Mouse (Mus musculus): ENCODE data around the gene Coro1a. TPM values are rescaled to one million over a fixed set of nuclear protein-coding genes. Genes with fewer than 3 reads are reported as not detected.

Gene Coro1a
- polyA plus RNA-seq, 1 experiment = 668 TPM

DNA sequence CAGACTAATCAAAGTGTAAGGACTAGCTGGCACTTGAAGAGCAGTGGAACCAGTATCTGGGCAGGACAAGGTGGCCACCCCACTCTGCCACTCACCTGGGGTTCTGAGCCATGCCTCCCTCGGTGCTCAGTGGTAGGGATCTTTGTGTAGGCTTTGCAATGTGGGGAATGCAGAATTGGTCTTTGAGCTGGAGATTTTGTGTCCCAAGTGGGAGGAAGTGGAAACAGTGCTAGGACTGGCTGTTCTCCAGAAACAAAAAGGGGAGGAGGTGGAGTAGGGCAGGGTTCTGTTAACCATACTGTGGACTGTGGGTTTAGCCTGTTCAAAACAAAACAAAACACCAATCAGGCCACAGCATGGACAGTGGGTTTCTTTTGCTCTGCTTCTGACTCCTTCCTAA lies 31.4 kb downstream of the Coro1a start, which contains the start of gene Sult1a1:
Sult1a1 (minus strand) TSS at position 226 of the 400 bp plus-strand sequence.
- peaks cover 22% of the 10 kb centered on the region for H3K4me1 ChIP-seq (ENCODE audit: control insufficient read depth, insufficient read depth, low read length)
- TF ChIP-seq CTCF (IDR thresholded peaks at IDR 0.05; ENCODE audit: low read depth, low read length) (no peak), POLR2A (IDR thresholded peaks at IDR 0.05; ENCODE audit: borderline replicate concordance, low read depth, low read length) (no peak)
- peak within 1 kb of the TSS; percentile 29 for H3K4me3 ChIP-seq (ENCODE audit: insufficient read depth, low read length)
- peak within 1 kb of the TSS; percentile 68 for H3K27ac ChIP-seq (ENCODE audit: insufficient read depth, low read depth, low read length)

DNA sequence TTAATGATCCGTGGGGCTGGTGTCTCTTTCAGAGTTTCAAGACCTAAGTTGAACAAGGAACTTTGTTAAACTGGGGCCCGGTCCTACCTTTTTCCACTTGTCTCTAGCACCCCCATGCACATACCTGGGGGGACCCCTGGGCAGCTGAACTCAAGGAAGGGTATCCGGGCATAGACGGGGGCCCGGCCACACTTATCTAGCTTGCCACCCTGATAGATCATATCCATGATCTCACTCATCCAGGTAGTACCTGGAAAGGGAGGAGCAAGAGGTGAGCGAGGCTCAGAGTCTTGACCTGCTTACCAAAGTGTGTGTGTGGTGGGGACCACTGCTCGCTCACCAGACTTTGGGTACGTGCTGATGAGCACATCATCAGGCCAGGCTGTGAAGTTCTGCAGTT lies 32.5 kb downstream of the Coro1a start:
- H3K4me1 ChIP-seq (ENCODE audit: control insufficient read depth, insufficient read depth, low read length) = peaks cover 22% of the 10 kb centered on the region
- TF ChIP-seq CTCF (IDR thresholded peaks at IDR 0.05; ENCODE audit: low read depth, low read length) (no peak), POLR2A (IDR thresholded peaks at IDR 0.05; ENCODE audit: borderline replicate concordance, low read depth, low read length) (no peak)
- H3K27ac ChIP-seq (ENCODE audit: insufficient read depth, low read depth, low read length) = peak overlapping the region; percentile 53
- no peak overlapping the region for H3K4me3 ChIP-seq (ENCODE audit: insufficient read depth, low read length)

DNA sequence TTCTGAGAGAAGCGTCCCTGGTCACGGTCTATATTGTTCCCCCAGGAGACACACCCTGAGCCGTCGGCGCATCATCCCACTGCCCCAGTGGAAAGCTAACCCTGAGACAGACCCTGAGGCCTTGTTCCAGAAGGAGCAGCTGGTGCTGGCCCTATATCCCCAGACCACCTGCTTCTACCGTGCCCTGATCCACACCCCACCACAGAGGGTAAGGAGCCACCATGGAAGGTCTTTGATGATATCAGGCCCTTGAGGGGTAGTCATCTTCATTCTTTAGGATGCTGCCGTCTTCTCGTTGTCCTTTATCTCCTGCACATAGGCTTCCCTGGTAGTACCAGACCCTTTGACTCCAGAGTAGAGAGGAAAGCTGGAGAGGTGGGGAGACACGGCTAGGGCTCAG lies 35.5 kb downstream of the Coro1a start:
- Histone ChIP-seq H3K4me1 (ENCODE audit: control insufficient read depth, insufficient read depth, low read length) (peaks cover 37% of the 10 kb centered on the region), H3K4me3 (ENCODE audit: insufficient read depth, low read length) (no peak overlapping the region)
- TF ChIP-seq CTCF (IDR thresholded peaks at IDR 0.05; ENCODE audit: low read depth, low read length) (no peak), POLR2A (IDR thresholded peaks at IDR 0.05; ENCODE audit: borderline replicate concordance, low read depth, low read length) (no peak)

DNA sequence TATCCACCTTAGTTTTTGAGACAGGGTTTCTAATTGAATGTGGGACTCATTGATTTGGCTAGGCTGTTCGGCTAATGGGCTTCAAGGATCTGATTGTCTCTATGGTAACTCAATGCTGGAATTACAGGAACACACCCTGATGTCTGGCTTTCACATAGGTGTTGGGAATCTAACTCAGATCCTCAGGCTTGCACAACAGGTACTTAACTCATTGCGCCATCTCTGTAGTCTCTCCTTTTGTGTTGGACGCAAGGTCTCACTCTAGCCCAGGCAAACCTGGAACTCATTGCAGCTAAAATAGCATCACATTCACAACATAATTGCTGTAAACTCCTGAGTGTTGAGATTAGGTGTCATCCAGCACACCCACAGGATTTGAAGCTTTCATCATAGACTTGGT lies 37.4 kb downstream of the Coro1a start:
- Histone ChIP-seq H3K27ac (ENCODE audit: insufficient read depth, low read depth, low read length) (no peak overlapping the region), H3K4me3 (ENCODE audit: insufficient read depth, low read length) (no peak overlapping the region), H3K4me1 (ENCODE audit: control insufficient read depth, insufficient read depth, low read length) (peaks cover 19% of the 10 kb centered on the region)
- TF ChIP-seq POLR2A (IDR thresholded peaks at IDR 0.05; ENCODE audit: borderline replicate concordance, low read depth, low read length) (no peak), CTCF (IDR thresholded peaks at IDR 0.05; ENCODE audit: low read depth, low read length) (no peak)

More for the DNA sequence above, 35.5 kb downstream of the Coro1a start:
- H3K27ac ChIP-seq (ENCODE audit: insufficient read depth, low read depth, low read length) = no peak overlapping the region

DNA sequence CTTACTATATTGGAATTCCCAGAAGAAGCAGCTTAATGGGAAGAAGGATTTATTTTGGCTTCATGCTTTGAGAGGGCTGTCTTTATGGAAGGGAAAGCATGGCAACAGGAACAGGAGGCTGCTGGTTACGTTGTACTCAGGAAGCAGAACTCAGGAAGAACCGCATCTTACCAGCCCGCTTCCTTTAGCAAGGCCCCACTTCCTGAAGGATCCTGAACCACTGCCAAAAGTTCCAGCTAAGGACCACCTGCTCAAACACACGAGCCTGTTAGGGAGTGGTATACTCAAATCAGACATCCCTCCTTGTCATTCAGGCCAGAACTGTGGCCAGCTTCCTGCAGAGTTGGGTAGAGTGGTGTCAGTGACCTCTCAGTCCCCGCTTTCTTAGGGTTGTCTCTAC lies 39.1 kb downstream of the Coro1a start:
- Histone ChIP-seq H3K4me3 (ENCODE audit: insufficient read depth, low read length) (no peak overlapping the region), H3K27ac (ENCODE audit: insufficient read depth, low read depth, low read length) (no peak overlapping the region), H3K4me1 (ENCODE audit: control insufficient read depth, insufficient read depth, low read length) (peaks cover 17% of the 10 kb centered on the region)
- TF ChIP-seq POLR2A (IDR thresholded peaks at IDR 0.05; ENCODE audit: borderline replicate concordance, low read depth, low read length) (no peak), CTCF (IDR thresholded peaks at IDR 0.05; ENCODE audit: low read depth, low read length) (no peak)

DNA sequence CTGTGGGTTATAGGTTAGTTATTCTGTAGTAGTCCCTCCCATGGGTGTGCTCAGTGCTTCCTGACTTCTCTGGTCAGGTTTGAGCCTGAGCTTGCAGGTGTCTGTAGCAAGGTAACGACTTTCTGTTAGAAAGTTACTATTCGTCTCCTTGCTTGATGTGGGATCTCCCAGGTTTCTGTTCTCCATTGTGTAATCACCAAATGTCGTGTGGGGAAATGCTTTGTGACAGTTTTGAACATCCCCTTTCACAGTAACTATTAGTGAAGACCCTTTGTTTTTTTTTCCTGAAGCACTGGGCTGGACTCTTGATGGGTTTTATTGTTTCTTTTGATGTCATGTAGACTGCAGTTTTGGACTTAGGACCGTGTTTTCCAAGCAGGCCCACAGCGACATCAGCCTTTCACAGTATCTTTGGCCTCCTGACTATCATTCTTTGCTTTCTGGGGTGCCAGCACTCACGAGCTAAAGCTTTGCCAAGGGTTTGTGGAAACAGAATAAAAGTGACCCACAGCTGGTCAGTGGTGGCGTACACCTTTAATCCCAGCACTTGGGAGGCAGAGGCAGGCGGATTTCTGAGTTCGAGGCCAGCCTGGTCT lies 40.0 kb downstream of the Coro1a start:
- no peak overlapping the region for H3K27ac ChIP-seq (ENCODE audit: insufficient read depth, low read depth, low read length)

DNA sequence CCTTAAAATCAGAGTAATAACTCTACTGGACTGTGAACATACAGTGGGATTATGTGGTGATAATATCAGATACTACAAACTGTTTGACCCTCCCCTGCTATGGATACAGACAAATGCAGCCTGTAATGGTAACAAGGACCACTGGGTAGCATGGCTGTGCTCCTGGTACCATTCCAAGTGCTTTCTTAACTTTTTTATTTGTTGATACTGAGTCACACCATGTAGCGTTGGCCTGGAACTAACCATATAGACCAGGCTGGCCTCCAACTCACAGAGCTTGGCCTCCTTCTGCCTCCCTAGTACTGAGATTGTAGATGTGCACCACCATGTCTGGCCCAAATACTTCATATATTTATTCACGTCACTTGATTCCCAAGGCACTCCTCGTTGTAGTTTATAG lies 42.3 kb downstream of the Coro1a start:
- Histone ChIP-seq H3K4me3 (ENCODE audit: insufficient read depth, low read length) (no peak overlapping the region), H3K4me1 (ENCODE audit: control insufficient read depth, insufficient read depth, low read length) (peaks cover 17% of the 10 kb centered on the region), H3K27ac (ENCODE audit: insufficient read depth, low read depth, low read length) (no peak overlapping the region)
- TF ChIP-seq POLR2A (IDR thresholded peaks at IDR 0.05; ENCODE audit: borderline replicate concordance, low read depth, low read length) (no peak), CTCF (IDR thresholded peaks at IDR 0.05; ENCODE audit: low read depth, low read length) (no peak)

More for the DNA sequence above, 40.0 kb downstream of the Coro1a start:
- Histone ChIP-seq H3K4me1 (ENCODE audit: control insufficient read depth, insufficient read depth, low read length) (peaks cover 17% of the 10 kb centered on the region), H3K4me3 (ENCODE audit: insufficient read depth, low read length) (no peak overlapping the region)
- TF ChIP-seq CTCF (IDR thresholded peaks at IDR 0.05; ENCODE audit: low read depth, low read length) = no peak
- TF ChIP-seq POLR2A (IDR thresholded peaks at IDR 0.05; ENCODE audit: borderline replicate concordance, low read depth, low read length) = no peak

DNA sequence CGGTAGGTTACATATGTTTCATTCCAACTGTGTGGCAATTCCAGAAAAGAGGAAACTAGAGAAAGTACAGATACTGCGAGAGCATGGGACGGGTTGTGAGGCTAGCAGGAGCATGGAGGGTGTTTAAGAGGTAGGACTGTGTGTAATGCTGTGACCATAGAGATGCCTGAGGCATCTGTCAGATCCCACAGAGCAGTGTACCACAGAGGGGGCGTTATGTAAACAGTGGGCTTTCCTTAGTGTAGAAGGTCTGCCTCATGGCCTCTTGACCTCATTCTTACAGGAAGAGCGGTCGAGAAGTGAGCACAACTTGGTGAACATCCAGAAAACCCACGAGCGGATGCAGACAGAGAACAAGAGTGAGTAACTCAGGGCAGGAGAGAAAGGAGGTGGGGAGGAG lies 43.9 kb downstream of the Coro1a start:
- peaks cover 15% of the 10 kb centered on the region for H3K4me1 ChIP-seq (ENCODE audit: control insufficient read depth, insufficient read depth, low read length)
- TF ChIP-seq CTCF (IDR thresholded peaks at IDR 0.05; ENCODE audit: low read depth, low read length) = no peak
- TF ChIP-seq POLR2A (IDR thresholded peaks at IDR 0.05; ENCODE audit: borderline replicate concordance, low read depth, low read length) = no peak
- no peak overlapping the region for H3K27ac ChIP-seq (ENCODE audit: insufficient read depth, low read depth, low read length)
- H3K4me3 ChIP-seq (ENCODE audit: insufficient read depth, low read length) = no peak overlapping the region

DNA sequence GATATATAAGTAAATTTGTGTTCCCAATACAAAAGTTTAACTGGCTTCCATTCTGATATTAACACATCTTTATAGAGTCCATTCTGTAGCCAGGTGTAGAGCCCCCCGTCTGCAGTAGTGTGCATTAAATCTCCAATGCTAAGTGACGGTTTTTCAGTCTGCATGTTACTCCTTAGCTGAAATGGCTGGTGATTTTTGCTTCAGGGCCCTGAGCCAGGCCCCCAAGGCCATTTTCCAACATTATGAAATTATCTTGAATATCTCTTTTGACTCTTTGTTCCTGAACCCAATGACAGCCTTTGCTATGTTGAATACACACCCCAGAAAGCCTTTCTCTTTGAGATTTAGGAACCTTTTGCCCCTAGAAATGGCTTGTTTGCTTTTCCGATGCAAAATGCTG lies 47.8 kb downstream of the Coro1a start:
- Histone ChIP-seq H3K4me1 (ENCODE audit: control insufficient read depth, insufficient read depth, low read length) (peaks cover 22% of the 10 kb centered on the region), H3K4me3 (ENCODE audit: insufficient read depth, low read length) (no peak overlapping the region), H3K27ac (ENCODE audit: insufficient read depth, low read depth, low read length) (no peak overlapping the region)
- TF ChIP-seq POLR2A (IDR thresholded peaks at IDR 0.05; ENCODE audit: borderline replicate concordance, low read depth, low read length) (no peak), CTCF (IDR thresholded peaks at IDR 0.05; ENCODE audit: low read depth, low read length) (no peak)

DNA sequence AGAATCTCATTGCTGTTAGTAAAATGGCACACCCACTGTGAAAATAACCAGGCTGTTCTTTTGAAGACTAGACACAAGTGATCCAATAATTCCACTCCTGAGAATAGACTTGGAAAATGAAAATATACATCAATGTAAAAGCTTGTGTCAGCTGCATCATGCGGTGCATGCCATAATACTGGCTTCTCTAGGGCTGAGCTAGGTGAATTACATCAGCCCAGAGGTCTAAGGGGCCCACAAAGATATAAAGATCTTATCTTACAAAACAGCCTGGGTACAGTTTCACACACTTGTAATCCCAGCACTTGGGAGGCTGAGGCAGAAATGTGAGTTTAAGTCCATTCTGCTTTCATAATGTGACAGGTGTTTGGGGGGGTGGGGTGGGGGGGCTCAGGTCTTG lies 50.1 kb downstream of the Coro1a start:
- H3K27ac ChIP-seq (ENCODE audit: insufficient read depth, low read depth, low read length) = peak overlapping the region; percentile 75; the same call in 1 of the 2 replicates
- H3K4me1 ChIP-seq (ENCODE audit: control insufficient read depth, insufficient read depth, low read length) = peaks cover 32% of the 10 kb centered on the region
- TF ChIP-seq POLR2A (IDR thresholded peaks at IDR 0.05; ENCODE audit: borderline replicate concordance, low read depth, low read length) = no peak
- no peak overlapping the region for H3K4me3 ChIP-seq (ENCODE audit: insufficient read depth, low read length)
